Mouse (Mus musculus): ENCODE measurements around the gene Sytl3.
"Not testable (repeated sequence)": the region's sequence is repeated elsewhere in the genome, so short reads cannot be mapped to it uniquely, and the experiment has no call there.

Sytl3 gene

DNA sequence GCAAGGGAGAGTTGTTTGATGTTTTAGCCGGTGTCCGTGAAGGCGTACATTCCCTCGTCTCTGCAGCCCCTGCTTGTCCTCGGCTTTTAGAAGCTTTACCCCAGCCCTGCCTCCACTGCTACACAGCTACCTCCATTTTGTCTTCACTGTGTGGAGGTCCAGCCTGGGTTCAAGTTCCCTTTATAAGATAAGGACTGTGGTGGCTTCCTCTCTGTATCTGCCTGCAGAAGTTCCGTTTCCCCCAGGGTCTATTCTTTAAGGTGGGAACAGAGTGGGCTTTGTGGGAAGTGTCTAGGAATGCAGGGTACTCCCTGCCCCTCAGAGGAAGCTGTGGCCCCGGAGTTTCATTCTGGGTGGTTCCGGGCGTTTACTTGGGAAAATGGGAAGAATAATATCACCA is 36.8 kb downstream of the Sytl3 start:
- DNase-seq, result not testable (repeated sequence)

DNA sequence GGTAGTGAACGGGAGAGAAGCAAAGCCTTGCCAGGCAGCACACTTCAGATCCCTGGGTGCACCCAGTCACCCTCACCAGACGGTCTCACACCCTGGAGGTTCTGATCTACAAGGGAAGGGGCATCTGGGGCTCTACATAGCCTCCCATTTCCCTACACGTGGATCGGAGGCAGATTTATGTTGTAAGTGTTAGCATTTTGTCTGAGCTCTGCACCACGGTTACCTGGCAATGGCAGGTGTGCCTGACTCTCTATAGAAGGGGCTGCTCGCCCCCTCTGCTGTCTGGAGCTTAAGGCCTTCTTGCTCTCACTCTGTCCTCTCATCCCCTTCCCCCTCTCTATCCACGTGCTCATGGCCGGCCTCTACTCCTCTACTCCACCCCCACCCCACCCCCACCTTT is 37.6 kb downstream of the Sytl3 start:
- not testable (repeated sequence) for DNase-seq

DNA sequence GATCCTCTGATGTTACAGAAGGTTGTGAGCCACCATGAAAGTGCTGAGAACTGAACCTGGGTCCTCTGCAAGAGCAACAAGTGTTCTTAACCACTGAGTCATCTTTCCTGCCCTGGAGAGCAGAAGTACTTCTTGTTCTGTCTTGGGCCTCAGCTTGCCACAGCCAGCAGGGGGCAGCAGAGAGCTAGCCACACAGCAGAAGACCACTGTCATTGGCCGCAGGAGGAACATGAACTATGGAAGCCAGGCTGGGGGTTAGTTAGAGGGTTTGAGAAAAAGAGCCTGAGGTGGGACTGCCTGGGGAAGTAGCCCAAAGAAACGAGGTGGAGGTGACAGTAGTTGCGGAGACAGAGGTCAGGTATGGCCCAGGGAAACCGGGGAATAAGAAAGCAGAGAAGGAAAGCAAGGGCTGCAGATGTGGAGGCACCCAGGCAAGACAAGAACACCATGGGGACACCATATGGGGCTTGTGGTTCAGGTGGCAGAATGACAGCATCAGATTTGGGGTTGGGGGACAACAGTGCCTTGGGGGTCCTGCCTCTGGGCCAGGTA is 38.4 kb downstream of the Sytl3 start:
- DNase-seq, result peak; percentile 53

DNA sequence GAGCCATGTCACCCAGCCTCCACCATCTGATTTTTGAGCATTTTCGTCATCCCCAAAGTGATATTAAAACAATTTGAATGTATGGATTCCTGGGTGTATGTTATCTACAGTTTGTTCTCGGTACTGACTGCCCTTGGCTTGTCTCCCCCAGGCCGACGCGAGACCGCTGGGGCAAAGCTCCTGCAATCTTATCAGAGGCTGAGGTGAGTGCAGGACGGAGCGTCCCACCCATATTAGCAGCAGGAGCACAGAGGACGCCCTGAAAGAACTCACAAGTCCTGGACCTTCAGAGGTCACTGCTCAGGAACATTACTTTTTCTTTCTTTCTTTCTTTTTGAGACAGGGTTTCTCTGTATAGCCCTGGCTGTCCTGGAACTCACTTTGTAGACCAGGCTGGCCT is 40.6 kb downstream of the Sytl3 start:
- DNase-seq, result not testable (repeated sequence)

DNA sequence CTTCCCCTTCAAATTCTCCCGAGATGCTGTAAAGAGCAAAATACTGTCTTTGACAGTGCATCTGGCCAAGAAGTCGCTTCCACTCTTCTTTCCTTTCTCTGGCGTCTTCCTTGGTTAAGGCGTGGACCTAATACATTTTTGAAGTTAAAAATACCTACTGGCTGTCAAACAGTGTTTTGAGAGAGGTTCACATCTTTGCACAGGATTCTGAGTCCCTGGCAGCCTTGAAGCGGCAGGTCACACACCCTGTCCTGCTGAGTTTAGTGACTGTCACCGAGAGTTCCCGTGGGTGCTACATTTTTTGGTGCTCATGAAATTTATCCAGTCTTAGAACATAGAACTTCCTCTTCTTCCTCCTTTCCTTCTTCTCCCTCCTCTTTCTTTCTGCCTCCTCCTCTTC is 41.2 kb downstream of the Sytl3 start:
- DNase-seq, result not testable (repeated sequence)

DNA sequence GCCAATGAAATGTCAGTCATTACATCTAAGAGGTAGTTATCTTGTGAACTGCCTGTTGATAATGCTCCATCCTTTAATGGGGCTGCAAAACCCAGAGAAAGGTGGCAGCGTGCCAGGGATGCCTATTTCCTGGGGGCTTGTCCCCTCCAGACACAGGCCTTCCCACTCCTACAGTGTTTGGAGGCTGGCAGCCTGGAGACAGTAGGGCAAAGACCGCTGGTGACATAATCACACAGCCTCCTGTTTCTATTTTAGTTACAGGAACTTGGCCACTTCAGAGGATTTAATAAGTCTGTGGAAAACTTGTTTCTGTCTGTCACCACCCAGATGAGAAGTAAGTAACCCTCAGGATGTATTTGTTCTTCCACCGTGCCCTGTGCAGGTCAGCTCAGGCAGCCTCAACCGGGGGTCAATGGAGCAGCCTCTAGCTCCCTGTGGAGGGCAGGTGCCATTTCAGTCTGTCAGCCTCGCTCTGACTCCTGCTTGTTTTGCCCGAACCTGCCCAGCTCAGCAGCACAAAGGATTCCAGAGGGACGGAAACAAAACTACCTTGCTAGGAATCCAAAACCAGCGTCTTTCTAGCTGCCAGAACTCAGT is 43.8 kb downstream of the Sytl3 start:
- DNase-seq, result not testable (repeated sequence)

DNA sequence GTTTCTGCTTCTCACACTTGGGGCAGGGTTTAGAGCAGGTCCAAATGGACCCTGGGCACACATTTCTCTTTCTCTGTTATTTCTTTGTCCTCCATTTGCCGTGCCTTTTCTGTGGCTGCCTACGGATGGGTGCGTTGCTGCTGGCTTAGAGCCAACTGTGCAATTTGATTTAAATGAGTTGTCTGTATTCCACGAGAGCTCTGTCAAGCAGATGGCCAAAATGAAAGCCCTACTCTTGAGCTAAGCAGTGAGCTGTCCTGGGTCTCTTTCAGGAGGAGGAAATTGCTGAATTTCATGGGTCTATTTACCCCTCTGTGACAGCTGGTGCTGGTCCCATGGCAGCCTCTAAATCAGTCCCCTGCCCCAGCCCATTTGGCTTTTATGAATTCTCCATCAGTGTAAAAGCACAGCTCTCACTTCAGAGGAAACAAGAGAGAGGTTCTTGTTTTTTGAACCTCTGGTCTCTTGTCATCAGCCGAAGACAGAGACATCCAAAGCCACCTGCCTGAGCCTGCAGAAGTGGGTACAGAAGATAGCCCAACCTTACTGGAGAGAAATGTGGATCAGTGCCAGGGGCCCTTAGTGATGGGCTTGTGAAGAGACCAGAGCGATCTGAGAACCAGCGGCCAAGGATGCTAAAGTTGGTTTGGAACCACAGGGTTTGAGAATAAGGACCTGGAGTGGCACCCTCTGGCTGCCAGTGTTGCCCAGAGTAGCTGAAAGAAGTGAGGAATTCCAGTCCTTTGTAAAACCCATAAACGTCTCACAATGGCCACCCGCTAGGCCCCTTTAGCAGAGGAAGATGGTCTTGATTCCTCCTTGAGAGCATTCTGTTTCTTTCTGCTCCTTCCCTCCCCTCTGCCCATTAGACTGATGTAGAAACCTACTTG is 44.7 kb downstream of the Sytl3 start:
- not testable (repeated sequence) for DNase-seq

DNA sequence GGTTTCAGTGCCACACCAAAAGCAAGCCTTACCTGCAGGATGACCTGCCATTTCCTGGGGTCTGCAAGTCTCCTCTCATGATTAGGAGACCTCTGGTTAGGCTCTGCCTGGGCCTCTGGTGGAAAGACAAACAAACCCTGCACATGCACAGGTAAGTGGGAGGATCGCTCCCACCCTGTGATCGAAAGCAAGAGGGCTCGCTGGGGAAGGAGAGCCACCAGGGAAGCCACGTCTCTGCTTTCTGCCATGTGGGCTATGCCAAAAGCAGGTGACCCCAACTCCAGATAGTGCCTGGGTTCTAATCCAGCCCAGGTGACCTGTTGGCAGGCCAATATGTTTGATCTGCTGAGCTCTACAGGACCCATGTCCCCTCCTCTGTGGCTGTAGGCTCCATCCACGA is 47.6 kb downstream of the Sytl3 start:
- not testable (repeated sequence) for DNase-seq

DNA sequence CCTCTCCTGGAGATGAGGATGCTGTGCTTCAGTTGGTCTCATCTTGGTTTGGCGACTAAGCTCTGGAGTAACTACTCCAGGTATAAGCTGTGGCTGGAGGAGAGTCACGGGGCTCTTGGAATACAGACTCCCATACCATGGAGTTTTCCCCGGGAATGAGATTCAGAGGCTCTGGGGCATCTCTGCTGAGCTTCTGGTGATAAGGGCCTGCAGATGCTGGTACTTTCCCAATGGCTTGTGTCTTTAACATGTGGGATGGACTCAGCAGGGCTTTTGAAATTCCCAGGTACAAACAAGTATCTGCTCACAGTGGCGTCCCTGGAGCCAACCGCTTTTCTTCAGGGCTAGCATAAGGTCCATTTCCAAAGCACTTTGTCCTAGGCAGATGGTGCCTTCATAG is 48.5 kb downstream of the Sytl3 start:
- not testable (repeated sequence) for DNase-seq

DNA sequence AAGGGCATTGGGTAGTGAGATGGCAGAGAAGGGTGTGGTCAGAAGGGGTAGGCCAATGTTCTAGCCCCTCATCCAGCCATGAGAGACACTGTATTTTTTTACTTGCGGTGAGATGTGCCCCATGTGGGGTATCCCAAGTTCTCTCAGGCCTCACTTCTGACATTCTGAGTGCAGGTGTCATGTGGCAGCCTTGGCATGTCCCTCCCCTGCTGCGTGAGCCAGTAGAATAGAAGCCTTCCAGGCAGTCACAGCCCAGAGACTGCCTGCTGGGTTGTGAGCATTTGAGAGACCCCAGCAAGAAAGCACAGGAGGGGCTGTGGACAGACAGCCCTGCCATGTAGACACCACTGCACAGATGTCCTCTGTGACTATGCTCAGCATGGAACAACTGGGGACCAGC is 49.3 kb downstream of the Sytl3 start:
- DNase-seq, result not testable (repeated sequence)

DNA sequence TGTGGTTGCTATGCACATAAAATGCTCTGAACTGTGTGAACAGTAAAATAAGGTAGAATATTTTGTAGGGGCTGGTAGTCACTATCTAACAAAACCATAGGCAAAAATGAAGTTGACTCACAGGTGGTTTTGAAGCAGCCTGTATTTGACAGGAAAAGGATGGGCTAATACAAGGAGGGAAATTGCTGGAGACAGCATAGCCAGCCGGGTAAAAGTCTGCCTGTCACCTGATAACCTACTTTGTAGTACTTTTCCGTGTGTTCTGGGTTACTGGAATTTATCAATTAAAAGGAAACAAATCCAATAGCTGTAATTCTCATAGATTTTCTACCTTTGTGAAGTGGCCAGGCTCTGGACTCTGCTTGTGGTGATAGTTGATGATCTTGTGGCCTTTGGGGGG is 54.6 kb downstream of the Sytl3 start:
- not testable (repeated sequence) for DNase-seq

DNA sequence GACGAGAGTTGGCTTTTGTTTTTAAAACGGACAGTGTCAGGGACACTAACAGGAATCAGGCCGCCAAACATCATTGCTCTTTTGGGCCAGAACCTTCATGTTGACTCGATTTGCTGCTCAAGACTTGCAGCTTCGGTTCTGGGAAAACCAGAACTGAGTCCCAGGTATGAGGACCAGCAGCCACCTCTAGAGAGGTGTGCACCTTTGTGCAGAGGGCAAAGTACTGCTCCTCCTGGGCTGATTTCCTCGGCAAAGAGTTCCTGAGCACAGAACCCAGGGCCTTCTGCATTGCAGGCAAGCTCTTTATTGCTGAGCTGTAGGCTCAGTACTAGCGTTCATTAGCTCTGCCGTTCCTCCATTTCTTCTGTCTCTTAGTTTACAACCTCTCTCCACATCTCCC is 55.1 kb downstream of the Sytl3 start:
- not testable (repeated sequence) for DNase-seq

DNA sequence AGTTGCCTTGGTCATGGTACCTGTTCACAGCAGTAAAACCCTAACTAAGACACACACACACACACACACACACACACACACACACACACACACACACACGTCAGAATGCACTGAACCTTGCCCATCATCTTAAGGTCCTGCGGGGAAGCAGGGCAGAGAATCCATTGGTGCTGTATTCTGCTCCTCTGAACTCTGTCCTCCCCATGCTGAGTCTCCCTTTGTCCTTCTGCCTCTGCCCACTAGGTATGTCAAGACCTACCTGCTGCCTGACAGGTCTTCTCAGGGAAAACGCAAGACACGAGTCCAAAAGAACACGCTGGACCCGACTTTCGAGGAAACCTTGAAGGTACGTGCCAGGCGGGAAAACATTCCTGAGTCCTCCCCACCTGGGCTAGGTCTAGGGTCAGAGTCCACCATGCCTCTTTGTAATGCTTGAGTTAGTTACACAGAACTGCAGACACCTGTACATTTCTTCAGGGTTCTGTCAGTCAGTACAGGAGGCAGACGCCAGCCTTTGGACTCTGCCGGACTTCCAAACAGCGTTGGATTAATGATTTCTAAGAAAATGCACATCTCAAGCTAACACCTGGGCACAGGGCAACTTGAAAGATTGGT is 69.2 kb downstream of the Sytl3 start:
- no peak for DNase-seq

DNA sequence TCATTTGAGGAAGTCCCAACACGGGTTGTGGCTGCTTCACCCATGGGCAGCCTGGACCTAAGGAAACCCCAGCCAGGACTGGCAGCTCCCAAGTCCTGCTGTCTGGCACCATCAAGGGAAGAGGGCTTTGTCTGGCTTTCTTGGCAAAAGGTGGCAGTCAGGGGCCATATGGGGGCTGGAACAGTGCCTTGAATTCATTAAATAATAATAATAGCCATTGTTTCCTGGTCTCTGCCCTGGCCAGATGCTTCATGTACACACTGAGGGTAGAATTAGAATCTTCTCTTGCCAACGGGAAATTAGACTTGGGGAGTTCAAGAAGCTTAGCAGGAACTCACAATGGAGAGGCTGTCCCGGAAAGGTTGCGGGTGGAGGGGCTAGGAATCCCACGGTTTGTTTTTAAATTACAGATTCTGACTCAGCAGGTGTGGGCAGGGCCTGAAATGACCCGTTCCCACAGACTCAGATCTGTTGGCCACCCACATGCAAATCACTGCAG is 70.4 kb downstream of the Sytl3 start:
- DNase-seq, result no peak

DNA sequence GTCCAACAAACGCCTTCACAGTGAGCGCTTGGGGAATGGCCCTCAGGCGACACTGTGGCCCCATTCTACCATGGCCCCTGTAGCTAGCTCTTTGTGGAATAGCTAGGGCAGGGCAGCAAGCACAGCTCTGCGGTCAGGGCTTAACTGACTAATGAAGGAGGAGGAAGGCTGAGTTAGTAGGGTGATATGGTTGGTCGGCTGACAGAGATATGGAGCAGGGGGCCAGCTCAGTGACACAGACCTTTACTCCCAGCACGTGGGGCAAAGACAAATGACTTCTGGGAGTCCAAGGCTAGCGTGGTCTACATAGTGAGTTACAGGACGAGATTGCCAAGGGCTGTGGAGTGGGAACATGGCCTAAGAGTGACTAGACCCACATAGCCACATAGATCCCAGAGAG is 72.2 kb downstream of the Sytl3 start:
- no peak for DNase-seq

DNA sequence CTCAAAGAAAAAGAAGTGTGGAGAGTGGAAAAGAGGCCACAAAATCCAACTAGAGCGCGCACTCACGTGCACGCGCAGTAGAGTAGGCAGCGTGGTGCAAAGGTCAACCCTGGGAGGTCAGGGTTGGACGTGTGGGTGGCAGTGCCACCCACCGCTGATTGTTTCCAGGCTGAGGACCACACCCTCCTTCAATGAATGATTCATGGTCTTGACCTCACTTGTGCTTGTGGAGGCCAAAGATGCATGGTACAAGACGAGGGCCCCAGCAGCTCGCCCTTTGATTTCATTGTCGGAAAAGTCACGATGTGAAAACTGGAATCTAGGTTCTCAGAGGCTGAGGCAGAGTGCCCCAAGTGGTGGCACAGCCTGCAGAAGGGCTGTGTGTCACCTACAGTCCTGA is 72.7 kb downstream of the Sytl3 start:
- no peak for DNase-seq

DNA sequence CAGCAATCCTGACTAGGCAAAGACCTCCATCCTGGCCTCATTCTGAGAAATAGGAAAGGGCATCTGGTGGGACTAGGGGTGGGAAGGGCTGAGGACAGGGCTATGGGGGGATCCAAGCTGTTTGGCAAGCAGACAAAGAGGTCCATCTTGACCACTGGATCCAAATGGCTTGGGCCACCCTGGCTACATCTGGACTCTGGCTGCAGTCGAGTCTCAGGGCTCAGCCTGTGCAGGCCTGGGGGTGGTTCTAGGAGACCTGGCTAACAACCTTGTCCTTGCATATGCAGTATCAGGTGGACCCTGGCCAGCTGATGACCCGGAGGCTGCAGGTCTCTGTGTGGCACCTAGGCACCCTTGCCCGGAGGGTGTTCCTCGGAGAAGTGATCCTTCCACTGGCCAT is 73.8 kb downstream of the Sytl3 start:
- DNase-seq, result no peak

DNA sequence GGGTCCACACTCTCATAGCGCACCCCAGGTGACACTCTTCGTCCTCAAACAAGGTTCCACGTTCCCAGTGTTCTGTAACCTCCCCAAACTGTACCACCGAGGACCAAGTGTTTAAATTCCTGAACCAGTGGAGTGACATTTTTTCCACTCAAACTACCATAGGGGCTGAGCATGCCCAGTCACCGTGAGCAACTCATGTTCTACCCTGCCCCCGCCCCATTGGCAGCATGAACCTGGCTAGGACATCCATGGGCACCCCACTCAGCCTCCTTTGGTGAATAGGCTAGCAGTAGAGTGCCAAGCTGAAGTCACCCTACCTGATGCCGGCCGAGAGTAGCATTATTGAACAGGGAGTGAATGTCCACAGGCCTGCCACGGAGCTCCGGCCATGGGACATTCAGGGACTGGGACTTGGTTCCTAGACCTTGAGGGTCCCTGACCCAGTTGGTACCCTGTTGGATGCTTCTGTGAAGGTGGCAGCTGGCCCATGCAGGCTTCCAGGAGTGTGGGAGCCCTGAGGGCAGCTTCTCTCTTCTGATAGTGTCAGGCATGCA is 74.5 kb downstream of the Sytl3 start:
- no peak for DNase-seq

DNA sequence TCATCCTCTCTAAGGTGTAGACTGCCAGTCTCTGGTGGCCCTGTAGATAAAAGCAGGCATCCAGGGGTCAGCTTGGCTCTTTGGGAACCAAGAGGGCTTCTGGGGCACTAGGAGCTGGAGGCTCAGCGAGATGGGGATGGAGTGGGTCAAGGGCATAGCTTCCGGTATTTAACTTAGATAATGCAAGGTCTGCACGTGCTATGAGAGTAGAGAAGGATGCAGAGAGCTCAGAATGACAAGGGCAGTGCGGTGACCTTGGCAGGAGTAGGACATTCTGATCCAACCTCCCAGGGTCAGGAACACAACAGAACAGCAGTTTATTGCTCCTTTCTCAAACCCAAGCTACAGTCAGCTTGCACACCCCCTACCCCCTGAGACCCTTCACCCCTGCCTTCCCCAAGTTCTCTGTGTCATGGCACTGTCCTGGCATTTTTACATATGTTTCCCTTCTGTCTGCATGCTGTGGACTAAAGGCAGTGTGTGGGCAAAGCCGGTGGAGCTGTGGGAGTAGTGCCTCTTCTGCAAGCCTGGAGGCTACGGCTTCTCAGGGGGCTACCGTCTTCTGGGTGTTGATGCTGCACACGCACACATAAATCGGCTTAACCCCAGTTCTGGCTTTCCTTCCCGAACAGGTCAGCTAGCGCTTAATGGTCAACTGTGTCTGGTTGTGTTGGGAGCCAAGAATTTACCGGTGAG is 76.0 kb downstream of the Sytl3 start:
- DNase-seq, result no peak

DNA sequence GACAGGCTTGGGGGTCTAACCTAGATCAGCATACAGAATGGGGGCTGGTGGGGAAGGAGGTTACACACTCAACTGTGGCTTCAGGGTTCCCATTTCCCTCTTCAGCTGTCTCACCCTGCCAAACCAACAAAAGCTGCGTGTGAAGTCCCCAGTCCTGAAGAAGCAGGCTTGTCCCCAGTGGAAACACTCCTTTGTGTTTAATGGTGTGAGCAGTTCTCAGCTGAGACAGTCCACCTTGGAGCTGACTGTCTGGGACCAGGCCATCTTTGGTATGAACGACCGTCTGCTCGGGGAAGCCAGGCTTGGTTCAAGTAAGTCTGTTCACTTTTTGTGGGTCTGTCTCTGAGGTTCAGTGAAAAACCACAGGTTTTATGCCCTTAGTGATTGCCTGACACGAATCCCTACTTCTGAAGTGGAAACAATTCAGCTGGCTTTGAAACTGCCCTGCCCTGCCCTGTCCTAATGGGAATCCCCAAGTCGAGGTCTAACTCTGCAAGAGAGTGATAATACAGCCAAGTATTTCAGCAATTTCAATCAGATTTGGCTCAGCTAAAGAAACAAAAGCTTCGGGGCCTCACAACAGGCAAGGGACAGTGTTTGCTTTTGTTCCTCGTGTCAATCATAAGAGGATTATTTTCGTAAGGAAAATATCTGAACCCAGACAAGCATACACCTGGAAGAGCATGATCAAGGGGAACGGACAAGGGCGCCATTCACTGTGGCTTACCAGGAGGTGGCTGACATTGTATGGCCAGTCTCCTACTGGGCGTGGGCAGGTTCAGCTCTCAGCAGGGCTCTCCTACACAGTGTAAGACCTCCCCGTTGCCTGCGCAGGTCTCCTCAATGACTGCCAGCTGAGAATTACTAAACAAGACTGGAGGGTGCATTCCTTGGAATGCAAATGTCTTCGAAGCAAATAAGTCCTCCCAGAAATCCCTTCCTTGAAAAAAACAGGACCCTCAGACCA is 77.7 kb downstream of the Sytl3 start:
- no peak for DNase-seq

DNA sequence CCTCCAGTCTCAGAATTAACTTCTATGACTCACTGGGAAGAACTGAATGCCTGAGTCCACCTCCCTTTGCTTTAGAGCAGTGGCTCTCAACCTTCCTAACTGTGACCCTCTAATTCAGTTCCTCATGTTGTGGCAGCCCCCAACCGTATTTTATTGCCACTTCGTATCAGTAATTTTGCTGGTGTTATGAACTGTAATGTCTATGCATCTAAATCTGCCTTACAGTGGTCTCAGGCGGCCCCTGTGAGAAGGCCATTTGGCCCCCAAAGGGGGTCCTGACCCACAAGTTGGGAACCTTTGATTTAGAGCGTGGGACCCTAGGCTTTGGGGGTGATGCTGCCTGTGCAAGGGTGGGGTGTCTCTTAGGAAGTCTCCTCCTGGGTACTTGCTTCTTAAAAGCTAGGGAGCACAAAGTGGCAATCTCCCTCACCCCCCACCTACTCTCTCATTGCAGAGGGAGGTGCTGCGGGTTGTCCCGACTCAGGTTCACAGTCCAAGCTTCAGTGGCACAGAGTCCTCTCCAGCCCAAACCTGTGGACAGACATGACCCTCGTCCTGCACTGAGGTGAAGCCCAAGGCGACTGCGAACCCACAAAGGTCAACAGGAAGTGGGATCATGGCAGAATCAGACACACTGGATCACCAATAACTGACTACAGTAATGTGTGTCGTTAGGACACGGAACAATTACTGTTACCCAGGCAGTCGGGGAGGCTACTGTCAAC is 78.5 kb downstream of the Sytl3 start:
- DNase-seq, result no peak
